Mouse (Mus musculus) liver, embryonic 18 days (tissue): ENCODE measurements around the gene 4933400A11Rik. TPM values are rescaled to one million over a fixed set of nuclear protein-coding genes. Genes with fewer than 3 reads are reported as not detected.

Experiments used
- polyA plus RNA-seq: library from polyadenylated mRNA; depleted of rRNA; stranded (reverse); fragments of >200 nt; gene quantifications from 2 replicates; pipeline ENCODE4 v1.2.3, GENCODE M21; 2012; rRNA removed

4933400A11Rik gene
- not detected in 2 replicates for polyA plus RNA-seq

GRCm38 (mm10) chrX:169779535-169779934 lies at the start of gene 4933400A11Rik:
TSS of gene 4933400A11Rik (minus strand) at chrX:169779635.

Other genes with a start within 250 kb of the 4933400A11Rik start
- 2.3 and 5.3 TPM in 2 replicates for gene Mid1, start 94.4 kb downstream of the 4933400A11Rik start, polyA plus RNA-seq
- gene Gm21887, start 230.0 kb upstream of the 4933400A11Rik start, polyA plus RNA-seq: 416 and 449 TPM in 2 replicates